Mouse (Mus musculus): ENCODE measurements around the gene Ipcef1. TPM values are rescaled to one million over a fixed set of nuclear protein-coding genes. Genes with fewer than 3 reads are reported as not detected.

Gene Ipcef1
- polyA plus RNA-seq, 1 experiment from 2014 or later: 0.63 TPM

DNA sequence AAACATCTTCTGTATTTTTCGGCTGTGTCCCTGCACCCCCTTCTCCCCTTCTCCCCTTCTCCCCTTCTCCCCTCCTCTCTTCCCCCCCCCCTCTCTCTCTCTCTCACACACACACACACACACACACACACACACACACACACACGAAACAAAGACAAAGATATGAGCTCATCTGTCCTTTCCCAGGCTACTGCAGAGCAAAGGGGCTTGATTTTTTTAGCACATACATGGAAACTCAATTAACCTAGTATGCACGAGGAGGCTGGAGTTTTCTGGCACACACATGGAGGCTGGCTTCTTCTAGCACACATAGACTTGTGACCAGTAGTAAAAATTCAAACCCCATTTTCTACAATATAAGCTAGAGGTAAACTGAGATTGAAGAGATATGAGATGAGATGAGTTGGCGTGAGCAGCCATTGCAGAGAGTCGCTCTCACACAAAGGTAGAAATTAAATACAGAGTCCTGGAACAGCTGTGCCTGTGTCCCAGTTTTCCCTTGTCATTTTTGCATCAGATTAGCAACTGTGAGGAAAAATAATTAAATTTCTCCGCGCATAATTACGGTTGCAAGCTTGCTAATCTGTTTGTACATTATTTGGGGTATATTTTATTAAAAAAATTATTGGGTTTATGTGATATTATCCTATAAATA is 84.6 kb downstream of the Ipcef1 start:
- Histone ChIP-seq H3K27ac (ENCODE audit: low read depth, low read length) (no peak overlapping the region), H3K36me3 (ENCODE audit: control insufficient read depth, insufficient read depth, low read length) (no peaks in the 10 kb centered on the region), H3K4me3 (ENCODE audit: low read depth, low read length) (no peak overlapping the region), H3K27me3 (ENCODE audit: control insufficient read depth, insufficient read depth, low read length) (no peaks in the 10 kb centered on the region), H3K9me3 (ENCODE audit: control insufficient read depth, low read length) (no peaks in the 10 kb centered on the region), H3K4me1 (ENCODE audit: control insufficient read depth, insufficient read depth, low read length) (no peaks in the 10 kb centered on the region), H3K9ac (ENCODE audit: low read length) (no peak overlapping the region), H3K4me2 (no peak overlapping the region)
- no peak for DNase-seq (ENCODE audit: low spot score, missing footprints)
- 86% methylated on average over 8 of the region's 8 CpGs for WGBS
- peak; percentile 30; the same call in 1 of the 2 replicates for ATAC-seq (ENCODE audit: low FRiP score)

DNA sequence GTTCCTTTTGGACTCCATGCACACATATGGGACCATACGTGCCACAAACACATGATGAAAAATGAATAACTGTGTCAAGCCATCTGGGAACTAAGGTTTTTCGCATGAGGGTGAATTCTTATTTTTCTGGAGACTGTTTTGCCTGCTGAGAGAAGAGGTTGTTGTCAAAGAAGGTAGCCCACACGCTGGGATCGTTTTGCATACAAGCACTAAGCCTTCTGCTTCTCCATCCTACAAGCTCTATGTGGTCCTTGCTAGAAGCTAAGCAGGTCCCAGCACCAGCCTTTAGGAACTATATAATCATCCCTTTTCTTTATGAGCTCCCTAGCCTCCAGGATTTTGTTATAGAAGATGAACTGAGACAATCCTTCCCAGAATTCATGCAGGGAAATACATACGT is 93.5 kb downstream of the Ipcef1 start:
- H3K4me3 ChIP-seq (ENCODE audit: low read depth, low read length): no peak overlapping the region
- H3K9me3 ChIP-seq (ENCODE audit: control insufficient read depth, low read length): no peaks in the 10 kb centered on the region
- H3K9ac ChIP-seq (ENCODE audit: low read length): no peak overlapping the region
- H3K27ac ChIP-seq (ENCODE audit: low read depth, low read length): no peak overlapping the region
- H3K27me3 ChIP-seq (ENCODE audit: control insufficient read depth, insufficient read depth, low read length): no peaks in the 10 kb centered on the region
- no peaks in the 10 kb centered on the region for H3K36me3 ChIP-seq (ENCODE audit: control insufficient read depth, insufficient read depth, low read length)
- DNase-seq (ENCODE audit: low spot score, missing footprints) (no peak), ATAC-seq (ENCODE audit: low FRiP score) (no peak)
- no peak overlapping the region for H3K4me2 ChIP-seq
- no peaks in the 10 kb centered on the region for H3K4me1 ChIP-seq (ENCODE audit: control insufficient read depth, insufficient read depth, low read length)
- WGBS: 80% methylated on average over 5 of the region's 5 CpGs

DNA sequence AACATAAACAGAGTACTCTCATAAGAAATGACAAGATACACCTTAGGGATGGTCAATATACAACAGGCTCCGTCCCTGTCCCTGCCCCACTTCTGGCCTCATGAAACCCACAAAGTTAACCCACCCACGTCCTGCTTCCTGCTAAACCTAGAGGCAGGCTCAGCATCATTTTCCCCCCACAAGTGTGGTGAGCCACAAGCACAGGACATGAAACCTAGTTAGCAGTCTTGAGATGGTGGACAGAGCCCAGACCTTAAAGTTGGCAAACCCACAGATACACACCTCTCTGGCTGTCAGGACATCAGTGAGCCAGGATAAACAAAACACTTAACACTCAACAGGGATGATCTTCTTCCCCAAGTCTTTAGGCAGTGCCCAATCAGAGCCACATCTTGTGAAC is 95.9 kb downstream of the Ipcef1 start:
- H3K4me1 ChIP-seq (ENCODE audit: control insufficient read depth, insufficient read depth, low read length): no peaks in the 10 kb centered on the region
- H3K9ac ChIP-seq (ENCODE audit: low read length): no peak overlapping the region
- H3K27ac ChIP-seq (ENCODE audit: low read depth, low read length): no peak overlapping the region
- H3K27me3 ChIP-seq (ENCODE audit: control insufficient read depth, insufficient read depth, low read length): no peaks in the 10 kb centered on the region
- WGBS: 87% methylated on average over 2 of the region's 2 CpGs
- no peak for DNase-seq (ENCODE audit: low spot score, missing footprints)
- H3K4me2 ChIP-seq: no peak overlapping the region
- ATAC-seq (ENCODE audit: low FRiP score): no peak
- H3K9me3 ChIP-seq (ENCODE audit: control insufficient read depth, low read length): no peaks in the 10 kb centered on the region
- no peaks in the 10 kb centered on the region for H3K36me3 ChIP-seq (ENCODE audit: control insufficient read depth, insufficient read depth, low read length)
- H3K4me3 ChIP-seq (ENCODE audit: low read depth, low read length): no peak overlapping the region

DNA sequence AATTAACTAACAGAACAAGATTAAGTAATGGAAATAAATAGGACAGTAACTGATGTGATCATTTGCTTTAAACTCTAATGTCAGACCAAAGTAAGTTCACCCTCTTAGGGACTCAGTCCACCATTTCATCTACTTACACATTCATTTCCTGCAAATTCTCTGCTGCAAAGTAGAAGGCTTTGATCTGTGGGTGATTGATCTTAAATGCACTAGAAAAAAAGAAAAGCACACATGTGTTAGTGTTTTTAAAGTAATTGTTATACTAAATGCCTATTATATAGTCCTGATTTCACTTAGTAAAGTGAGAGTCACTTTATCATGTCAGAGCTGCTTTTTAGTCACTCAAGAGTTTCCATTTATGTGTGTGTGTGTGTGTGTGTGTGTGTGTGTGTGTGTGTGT is 97.7 kb downstream of the Ipcef1 start:
- H3K4me1 ChIP-seq (ENCODE audit: control insufficient read depth, insufficient read depth, low read length): no peaks in the 10 kb centered on the region
- no peaks in the 10 kb centered on the region for H3K9me3 ChIP-seq (ENCODE audit: control insufficient read depth, low read length)
- ATAC-seq (ENCODE audit: low FRiP score) (no peak), DNase-seq (ENCODE audit: low spot score, missing footprints) (no peak)
- H3K27me3 ChIP-seq (ENCODE audit: control insufficient read depth, insufficient read depth, low read length): no peaks in the 10 kb centered on the region
- no peak overlapping the region for H3K27ac ChIP-seq (ENCODE audit: low read depth, low read length)
- no peak overlapping the region for H3K4me3 ChIP-seq (ENCODE audit: low read depth, low read length)
- H3K4me2 ChIP-seq: no peak overlapping the region
- H3K36me3 ChIP-seq (ENCODE audit: control insufficient read depth, insufficient read depth, low read length): no peaks in the 10 kb centered on the region
- no peak overlapping the region for H3K9ac ChIP-seq (ENCODE audit: low read length)

DNA sequence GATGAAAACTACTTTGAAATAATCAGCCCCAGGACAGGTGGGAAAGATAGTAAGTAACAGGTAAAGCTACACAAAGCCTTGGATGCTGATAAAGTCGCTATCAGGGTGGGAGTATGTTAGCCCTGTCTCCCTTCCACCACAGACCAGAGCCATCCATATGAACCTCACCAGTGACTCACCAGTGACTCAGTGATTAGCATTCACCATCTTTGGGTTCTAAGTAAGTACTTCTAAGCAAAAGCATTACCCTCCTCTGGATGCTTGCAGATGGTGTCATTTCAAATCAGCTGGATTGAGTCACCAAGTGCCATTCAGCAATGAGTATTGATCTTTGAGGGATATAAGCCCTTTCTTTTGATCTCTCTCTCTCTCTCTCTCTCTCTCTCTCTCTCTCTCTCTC is 99.2 kb downstream of the Ipcef1 start:
- Histone ChIP-seq H3K27me3 (ENCODE audit: control insufficient read depth, insufficient read depth, low read length) (no peaks in the 10 kb centered on the region), H3K9ac (ENCODE audit: low read length) (no peak overlapping the region), H3K36me3 (ENCODE audit: control insufficient read depth, insufficient read depth, low read length) (no peaks in the 10 kb centered on the region), H3K4me2 (no peak overlapping the region), H3K4me3 (ENCODE audit: low read depth, low read length) (no peak overlapping the region), H3K9me3 (ENCODE audit: control insufficient read depth, low read length) (no peaks in the 10 kb centered on the region), H3K27ac (ENCODE audit: low read depth, low read length) (no peak overlapping the region), H3K4me1 (ENCODE audit: control insufficient read depth, insufficient read depth, low read length) (no peaks in the 10 kb centered on the region)
- ATAC-seq (ENCODE audit: low FRiP score) (no peak), DNase-seq (ENCODE audit: low spot score, missing footprints) (no peak)
- WGBS: 52% methylated on average over 1 of the region's 1 CpGs

DNA sequence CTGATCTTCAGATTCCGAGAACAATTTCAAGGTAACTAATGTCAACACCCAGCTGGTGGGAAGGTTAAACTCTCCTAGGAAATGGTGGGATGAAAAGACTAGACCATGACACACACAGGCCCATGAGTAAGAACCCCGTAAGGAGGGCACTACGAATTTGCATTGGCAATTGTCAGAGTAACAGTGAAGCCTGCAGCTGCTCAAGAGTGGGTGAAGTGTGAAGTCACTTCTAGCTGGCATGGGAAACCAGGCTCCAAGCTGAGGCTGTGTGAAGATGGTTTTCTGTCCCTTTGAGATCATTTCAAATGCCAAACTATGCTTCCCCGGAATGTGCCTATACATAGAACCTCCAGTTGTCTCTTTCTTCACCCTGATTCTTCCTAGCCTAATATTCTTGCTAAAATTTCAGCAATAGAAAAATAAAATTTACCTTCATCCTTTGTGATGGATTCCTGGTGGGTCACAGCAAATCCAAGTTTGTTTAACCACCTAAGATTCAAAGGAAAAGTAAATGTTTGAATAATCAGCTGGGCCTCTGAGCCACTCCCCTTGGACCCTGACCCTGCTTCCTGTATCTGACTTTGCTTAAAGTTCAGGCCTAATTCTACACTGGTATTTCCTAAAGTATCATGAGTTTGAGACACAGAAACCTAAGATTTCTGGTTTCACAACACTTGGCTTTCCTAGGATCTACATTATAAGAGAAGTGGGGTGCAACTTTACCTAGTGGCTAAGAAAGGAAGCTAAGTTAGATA is 115.4 kb downstream of the Ipcef1 start:
- Histone ChIP-seq H3K9ac (ENCODE audit: low read length) (no peak overlapping the region), H3K4me2 (no peak overlapping the region), H3K4me1 (ENCODE audit: control insufficient read depth, insufficient read depth, low read length) (no peaks in the 10 kb centered on the region), H3K27ac (ENCODE audit: low read depth, low read length) (no peak overlapping the region), H3K4me3 (ENCODE audit: low read depth, low read length) (no peak overlapping the region), H3K9me3 (ENCODE audit: control insufficient read depth, low read length) (no peaks in the 10 kb centered on the region), H3K36me3 (ENCODE audit: control insufficient read depth, insufficient read depth, low read length) (no peaks in the 10 kb centered on the region), H3K27me3 (ENCODE audit: control insufficient read depth, insufficient read depth, low read length) (no peaks in the 10 kb centered on the region)
- 87% methylated on average over 4 of the region's 4 CpGs for WGBS
- no peak for ATAC-seq (ENCODE audit: low FRiP score)
- peak; percentile 74 for DNase-seq (ENCODE audit: low spot score, missing footprints)

DNA sequence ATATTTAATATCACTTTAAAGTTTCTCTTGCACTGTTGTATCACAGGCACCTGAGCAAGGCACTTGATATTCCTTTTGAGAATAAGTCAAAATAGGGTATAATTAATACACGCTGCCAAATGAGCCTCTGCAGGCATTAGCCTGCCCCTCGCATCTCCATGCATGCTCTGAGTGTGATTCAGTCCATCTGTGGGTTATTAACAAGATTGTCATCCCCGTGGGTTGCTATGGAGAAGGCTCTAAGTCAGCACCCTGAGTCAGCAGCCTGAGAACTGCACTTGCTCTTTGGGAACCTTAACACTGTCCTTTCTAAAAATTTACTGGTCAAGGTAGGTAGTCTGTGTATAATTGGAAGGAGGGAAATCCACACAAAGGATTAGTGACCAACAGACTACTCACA is 117.5 kb downstream of the Ipcef1 start:
- Histone ChIP-seq H3K36me3 (ENCODE audit: control insufficient read depth, insufficient read depth, low read length) (no peaks in the 10 kb centered on the region), H3K9ac (ENCODE audit: low read length) (no peak overlapping the region), H3K9me3 (ENCODE audit: control insufficient read depth, low read length) (no peaks in the 10 kb centered on the region), H3K4me3 (ENCODE audit: low read depth, low read length) (no peak overlapping the region), H3K27me3 (ENCODE audit: control insufficient read depth, insufficient read depth, low read length) (no peaks in the 10 kb centered on the region), H3K27ac (ENCODE audit: low read depth, low read length) (no peak overlapping the region), H3K4me1 (ENCODE audit: control insufficient read depth, insufficient read depth, low read length) (no peaks in the 10 kb centered on the region), H3K4me2 (no peak overlapping the region)
- WGBS: 73% methylated on average over 3 of the region's 3 CpGs
- DNase-seq (ENCODE audit: low spot score, missing footprints) (peak; percentile 67), ATAC-seq (ENCODE audit: low FRiP score) (no peak)

DNA sequence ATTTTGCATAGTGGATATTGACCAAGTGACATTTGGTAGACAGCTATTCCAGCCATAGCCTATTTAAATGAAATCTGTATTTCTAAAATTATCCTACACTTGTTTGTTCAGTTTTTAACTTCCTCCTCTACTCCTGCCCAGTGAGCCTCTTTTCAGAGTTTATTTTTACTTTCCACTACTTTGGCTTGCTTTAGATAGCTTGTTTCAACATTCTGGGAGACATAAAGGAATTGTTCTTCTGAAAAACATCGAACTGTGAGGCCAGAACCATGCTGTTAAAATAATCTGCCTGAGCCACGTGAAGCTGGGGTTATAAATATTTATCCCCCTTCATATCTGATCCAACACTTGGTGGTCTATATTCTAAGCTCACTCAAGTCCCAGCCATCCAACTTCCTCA is 121.4 kb downstream of the Ipcef1 start:
- Histone ChIP-seq H3K4me1 (ENCODE audit: control insufficient read depth, insufficient read depth, low read length) (no peaks in the 10 kb centered on the region), H3K36me3 (ENCODE audit: control insufficient read depth, insufficient read depth, low read length) (no peaks in the 10 kb centered on the region), H3K4me2 (no peak overlapping the region), H3K9me3 (ENCODE audit: control insufficient read depth, low read length) (no peaks in the 10 kb centered on the region), H3K4me3 (ENCODE audit: low read depth, low read length) (no peak overlapping the region), H3K27ac (ENCODE audit: low read depth, low read length) (no peak overlapping the region), H3K9ac (ENCODE audit: low read length) (no peak overlapping the region), H3K27me3 (ENCODE audit: control insufficient read depth, insufficient read depth, low read length) (no peaks in the 10 kb centered on the region)
- 81% methylated on average over 2 of the region's 2 CpGs for WGBS
- no peak for DNase-seq (ENCODE audit: low spot score, missing footprints)
- ATAC-seq (ENCODE audit: low FRiP score): no peak

DNA sequence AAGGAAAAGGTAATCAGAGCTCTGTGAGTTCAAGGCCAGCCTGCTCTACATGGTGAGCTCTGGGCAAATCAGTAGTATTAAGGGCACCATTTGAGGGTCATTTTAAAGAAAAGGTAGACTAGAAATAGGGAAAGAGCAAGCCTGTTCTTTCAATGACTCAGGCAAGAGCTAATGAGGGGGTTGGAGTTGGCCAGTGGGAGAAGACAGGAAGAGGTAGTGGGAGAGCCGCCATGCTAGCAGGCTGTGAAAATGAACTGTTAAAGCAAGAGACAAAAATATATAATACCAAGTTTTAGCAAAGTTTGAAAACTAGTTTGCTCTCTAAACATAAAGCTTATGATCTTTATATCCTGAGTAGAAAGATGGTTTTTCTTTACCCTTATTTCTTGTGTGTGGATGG is 121.9 kb downstream of the Ipcef1 start:
- Histone ChIP-seq H3K9me3 (ENCODE audit: control insufficient read depth, low read length) (no peaks in the 10 kb centered on the region), H3K27ac (ENCODE audit: low read depth, low read length) (no peak overlapping the region), H3K4me3 (ENCODE audit: low read depth, low read length) (no peak overlapping the region), H3K9ac (ENCODE audit: low read length) (no peak overlapping the region), H3K27me3 (ENCODE audit: control insufficient read depth, insufficient read depth, low read length) (no peaks in the 10 kb centered on the region), H3K36me3 (ENCODE audit: control insufficient read depth, insufficient read depth, low read length) (no peaks in the 10 kb centered on the region), H3K4me2 (no peak overlapping the region), H3K4me1 (ENCODE audit: control insufficient read depth, insufficient read depth, low read length) (no peaks in the 10 kb centered on the region)
- DNase-seq (ENCODE audit: low spot score, missing footprints): no peak
- no peak for ATAC-seq (ENCODE audit: low FRiP score)
- WGBS: 80% methylated on average over 1 of the region's 1 CpGs

Measured in midbrain, embryonic 11.5 days (tissue).